Mouse (Mus musculus) liver, embryonic 14.5 days (tissue): ENCODE data around the gene Maea.
"Not testable (repeated sequence)": the region's sequence is repeated elsewhere in the genome, so short reads cannot be mapped to it uniquely, and the experiment has no call there.

Experiments
- CTCF ChIP-seq: IDR thresholded peaks from 2 replicates; pipeline ENCODE4 v1.5.1; 2016; ENCODE audit warnings: antibody characterized with exemption, low read depth, control low read depth
- EP300 ChIP-seq: IDR thresholded peaks from 2 replicates; pipeline ENCODE4 v1.6.1; 2016; ENCODE audit warnings: antibody characterized with exemption, low read depth

GRCm38 (mm10) chr5:33342248-33342647 lies 6.9 kb downstream of the Maea start:
- TF ChIP-seq CTCF = peak; percentile 47
- not testable (repeated sequence) for TF ChIP-seq EP300
